Mouse (Mus musculus) kidney, postnatal 4 days (tissue): Measurements from ENCODE around the gene Ap1s2.

ENCODE experiments used
- DNase-seq, 2 experiments: peaks; one replicate each; pipeline ENCODE4 v3.0.0; 2021; ENCODE audit warnings: mixed read lengths in 2 of 2

Ap1s2 gene

DNA sequence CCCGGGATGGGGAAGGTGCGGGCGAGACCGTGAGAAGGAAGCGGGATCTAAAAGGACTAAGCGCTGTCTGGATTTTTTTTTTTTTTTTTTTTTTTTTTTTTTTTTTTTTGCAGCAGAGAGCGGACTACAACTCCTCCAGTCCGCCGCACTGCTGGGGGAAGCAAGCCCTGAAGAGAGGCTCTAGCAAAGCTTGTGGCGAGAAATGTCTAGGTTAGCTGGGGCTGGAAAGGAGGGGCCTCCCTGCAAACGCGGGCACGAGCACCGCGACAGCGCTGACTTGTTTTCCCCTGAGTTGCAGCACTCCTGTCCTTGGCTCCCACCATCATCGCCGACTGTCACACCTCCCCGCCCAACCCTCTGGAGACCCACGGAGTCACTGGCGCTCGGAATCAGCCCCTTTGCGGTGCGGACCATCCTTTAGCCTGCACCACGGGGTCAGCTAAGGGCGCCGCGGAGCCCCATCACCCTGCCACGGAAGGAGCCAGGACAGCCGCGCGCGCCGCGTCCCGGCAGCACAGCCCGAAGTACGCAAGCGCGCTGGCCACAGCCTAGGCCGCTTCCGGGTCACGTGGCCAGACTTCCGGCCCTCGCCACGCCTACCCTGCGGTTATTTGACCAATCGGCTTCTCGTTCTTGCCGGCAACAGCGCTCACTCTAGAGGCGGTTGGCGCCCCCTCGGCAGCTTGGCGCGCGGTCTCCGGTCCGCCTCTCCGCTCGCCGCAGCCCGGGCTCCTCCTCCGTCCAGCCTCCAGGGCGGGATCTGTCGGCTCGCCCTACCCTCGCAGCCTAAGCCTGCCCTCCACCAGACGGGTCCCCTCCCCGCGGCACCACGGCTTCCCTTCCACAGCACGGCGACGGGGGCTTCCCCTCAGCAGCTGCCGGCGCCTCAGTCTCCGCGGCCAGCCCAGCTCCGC lies at the start of gene Ap1s2:
Gene Ap1s2, plus strand, starts transcription at position 681 of the 914 bp plus-strand sequence.
- peak; percentile 93 to 96 for DNase-seq

GRCm38 (mm10) chrX:163867711-163868379 lies 41.0 kb upstream of the Ap1s2 start:
- no peak for DNase-seq

GRCm38 (mm10) chrX:163868659-163869278 lies 40.0 kb upstream of the Ap1s2 start:
- DNase-seq = no peak

- DNase-seq = no peak
These were observed 32.9 kb upstream of the Ap1s2 start for GRCm38 (mm10) chrX:163875932-163876331.

DNA sequence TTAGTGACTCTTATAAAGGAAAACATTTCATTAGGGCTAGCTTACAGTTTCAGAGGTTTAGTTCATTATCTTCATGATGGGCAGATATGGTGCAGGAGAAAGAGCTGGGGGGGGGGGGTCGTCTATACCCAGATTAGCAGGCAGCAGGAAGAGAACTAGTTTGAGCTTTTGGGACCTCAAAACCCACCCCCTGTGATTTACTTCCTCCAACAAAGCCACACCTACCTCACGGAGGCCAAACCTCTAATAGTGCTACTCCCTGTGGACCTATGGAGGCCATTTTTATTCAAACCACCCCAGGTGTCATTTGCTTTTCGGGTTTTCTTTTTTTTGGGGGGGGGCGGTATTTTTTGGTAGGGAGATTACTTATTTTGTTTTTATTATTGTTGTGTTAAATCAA lies 32.2 kb upstream of the Ap1s2 start:
- no peak for DNase-seq

GRCm38 (mm10) chrX:163879039-163879438 lies 29.8 kb upstream of the Ap1s2 start:
- DNase-seq = no peak

- no peak for DNase-seq
These were observed 29.4 kb upstream of the Ap1s2 start for GRCm38 (mm10) chrX:163879461-163879860.

DNA sequence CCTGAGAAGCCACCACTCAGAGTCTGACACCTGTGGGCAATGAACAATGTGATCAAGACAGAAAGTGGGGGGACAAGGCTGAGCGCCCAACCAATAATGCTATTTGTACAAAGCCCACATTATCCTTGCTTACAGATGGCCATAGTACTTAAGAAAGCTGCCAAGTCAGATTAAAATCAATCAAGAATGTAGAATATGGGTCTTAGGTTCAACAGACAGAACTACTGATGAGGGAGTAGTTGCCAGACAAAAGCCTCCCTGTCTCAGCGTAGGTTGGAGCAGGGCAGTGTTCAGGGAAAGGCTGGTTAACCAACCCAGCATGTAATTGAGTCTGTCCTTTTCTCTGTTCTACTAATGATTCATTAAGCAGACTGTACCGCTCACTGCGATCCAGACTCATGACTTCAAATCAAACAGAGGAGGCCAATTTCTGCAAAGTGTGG lies 23.3 kb upstream of the Ap1s2 start:
- DNase-seq = peak in 1 of 2 experiments; percentile 7

DNA sequence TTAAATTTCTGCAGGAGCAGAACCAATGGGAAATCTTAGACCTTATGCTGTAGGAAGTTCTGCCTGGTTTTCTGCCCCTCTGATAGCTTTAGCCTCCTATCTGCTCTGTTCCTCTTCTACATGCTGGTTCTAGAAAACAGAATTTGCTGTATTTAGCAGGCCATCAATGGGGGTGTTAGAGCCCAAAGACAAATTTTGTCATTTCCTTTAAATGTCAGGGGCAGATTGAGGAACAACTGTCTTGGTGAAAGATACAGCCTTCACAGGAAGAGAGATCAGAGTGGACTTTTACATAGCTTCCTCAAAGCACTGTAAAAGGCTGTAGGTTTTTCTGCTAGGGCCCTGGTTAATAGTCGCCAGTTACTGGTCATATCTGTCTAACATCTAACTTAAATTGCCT lies 11.5 kb upstream of the Ap1s2 start:
- no peak for DNase-seq

DNA sequence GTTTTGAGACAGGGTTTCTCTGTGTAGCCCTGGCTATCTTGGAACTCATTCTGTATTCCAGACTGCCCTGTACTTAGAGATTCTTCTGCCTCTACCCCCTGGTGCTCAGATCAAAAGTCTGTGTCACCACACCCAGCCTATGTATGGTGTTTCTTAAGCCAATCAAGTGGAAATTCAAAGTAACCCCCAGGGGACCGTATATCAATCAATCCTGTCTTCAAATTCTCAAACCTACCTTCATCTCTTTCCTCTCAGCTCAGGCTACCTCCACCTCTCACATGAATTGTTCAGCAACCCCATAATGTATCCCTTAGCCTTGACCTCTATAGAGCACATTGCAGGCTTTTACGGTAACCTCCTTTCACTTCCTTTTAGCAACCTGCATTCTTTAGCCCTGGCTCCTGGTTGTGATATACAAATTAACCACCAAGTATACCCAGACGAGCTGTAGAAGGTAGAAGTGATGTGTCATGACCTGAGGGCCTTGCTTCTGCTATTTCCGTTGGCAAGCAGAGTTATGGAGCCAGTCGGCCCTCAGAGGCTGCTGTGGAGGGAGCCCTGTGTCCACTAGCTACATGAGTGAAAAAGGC lies 9.3 kb upstream of the Ap1s2 start:
- DNase-seq = no peak

- DNase-seq = no peak
These were observed 2.0 kb upstream of the Ap1s2 start for GRCm38 (mm10) chrX:163906861-163907260.

GRCm38 (mm10) chrX:163908003-163908336 lies 847 bp upstream of the Ap1s2 start:
- no peak for DNase-seq

DNA sequence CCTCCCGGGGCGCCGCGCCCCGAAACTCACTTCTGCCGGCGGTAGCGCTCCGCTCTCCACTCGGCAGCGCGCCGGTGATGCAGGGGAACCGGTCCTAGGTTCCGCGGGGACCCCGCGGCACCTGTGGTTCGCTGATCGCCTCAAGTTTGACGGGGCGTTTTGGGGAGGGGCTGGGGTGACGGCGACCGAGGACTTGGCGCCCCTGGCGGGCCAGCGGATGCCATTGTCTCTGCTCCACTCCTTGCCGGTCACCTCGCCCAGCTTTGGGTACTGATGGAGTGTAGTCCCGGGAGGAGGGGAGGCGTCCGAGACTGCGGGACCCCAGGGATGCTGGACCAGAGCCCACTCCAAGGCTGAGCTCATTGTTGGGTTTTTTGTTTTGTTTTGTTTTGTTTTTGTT lies 564 bp downstream of the Ap1s2 start:
- peak; percentile 48 to 69 for DNase-seq

- DNase-seq = peak; percentile 44 to 52
These were observed 4.0 kb downstream of the Ap1s2 start for GRCm38 (mm10) chrX:163912791-163913190.

- DNase-seq = no peak
These were observed 20.7 kb downstream of the Ap1s2 start for GRCm38 (mm10) chrX:163929550-163929949.

- DNase-seq = no peak
These were observed 25.9 kb downstream of the Ap1s2 start for GRCm38 (mm10) chrX:163934731-163935130.

DNA sequence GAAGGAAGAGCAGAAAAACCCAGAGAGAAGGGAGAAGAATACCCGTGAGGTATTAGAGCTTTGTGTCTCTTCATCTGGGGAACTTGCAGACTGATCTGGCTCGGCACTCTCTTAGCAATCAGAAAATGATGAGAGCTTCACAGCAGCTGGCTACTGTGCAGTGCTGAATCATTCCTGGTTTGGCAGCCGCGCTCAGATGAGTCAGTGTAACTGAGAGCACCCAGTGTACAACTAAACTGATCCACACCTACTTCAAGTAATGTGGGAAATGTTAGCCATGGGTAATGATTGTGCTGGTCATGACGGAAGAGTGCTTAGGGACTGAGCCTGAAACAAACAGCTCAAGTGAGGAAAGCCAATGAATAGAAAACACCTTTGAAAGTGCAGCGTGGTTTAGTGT lies 29.8 kb downstream of the Ap1s2 start:
- DNase-seq = no peak

DNA sequence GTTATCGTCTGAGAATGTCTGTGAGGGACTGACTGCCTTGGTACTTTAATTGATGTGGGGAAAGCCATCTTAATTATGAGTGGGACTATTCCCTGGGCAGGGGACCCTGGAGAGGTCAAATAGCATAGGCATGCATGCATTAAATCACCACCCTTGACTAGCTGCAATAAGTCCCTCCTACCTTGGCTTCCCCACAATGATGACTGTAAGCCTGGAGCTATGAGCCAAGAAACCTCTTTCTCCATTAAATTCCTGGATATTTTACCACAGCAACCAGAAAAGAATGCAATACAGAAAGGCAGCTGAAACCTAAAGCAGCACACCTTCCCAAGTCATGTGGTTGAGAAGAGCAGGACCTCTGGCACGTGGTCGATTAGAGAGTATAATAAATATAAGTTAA lies 35.6 kb downstream of the Ap1s2 start:
- no peak for DNase-seq

DNA sequence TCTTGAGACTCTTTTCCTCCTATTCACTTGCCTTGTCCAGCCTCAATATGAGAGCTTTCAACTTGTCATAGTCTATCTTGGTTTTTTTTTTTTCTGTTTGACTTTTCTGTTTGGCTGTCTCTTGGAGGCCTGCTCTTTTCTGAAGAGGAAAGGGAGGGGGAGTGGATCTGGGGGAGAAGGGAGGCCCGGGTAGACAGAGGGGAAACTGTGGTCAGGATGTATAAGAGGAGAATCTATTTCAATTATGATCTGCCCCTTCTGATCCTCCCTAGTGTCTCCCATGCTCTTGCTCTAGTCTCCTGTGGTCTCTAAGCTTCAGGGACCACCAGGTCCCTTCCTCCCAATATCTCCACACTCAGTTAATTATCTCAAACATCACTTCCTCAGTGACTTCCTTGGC lies 42.8 kb downstream of the Ap1s2 start:
- no peak for DNase-seq

DNA sequence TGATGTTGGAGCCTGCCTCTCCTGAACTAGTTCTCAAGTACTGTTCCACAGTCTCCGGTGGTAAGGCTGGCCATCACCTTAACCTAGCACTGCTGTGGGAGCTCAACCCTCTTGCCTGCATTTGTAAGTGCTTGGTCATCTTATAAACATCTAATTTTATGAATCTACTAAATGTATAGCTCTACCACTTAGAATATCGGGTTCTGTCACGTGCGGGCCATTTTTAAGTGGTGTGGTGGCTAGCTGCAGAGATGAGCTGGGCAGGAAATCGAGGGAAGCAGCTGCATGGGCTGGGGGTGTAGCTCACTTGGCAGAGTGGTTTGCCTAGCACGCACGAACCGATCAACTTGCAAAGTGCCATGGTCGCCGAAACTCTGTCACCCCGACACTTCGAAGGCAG lies 48.6 kb downstream of the Ap1s2 start:
- DNase-seq = no peak

DNA sequence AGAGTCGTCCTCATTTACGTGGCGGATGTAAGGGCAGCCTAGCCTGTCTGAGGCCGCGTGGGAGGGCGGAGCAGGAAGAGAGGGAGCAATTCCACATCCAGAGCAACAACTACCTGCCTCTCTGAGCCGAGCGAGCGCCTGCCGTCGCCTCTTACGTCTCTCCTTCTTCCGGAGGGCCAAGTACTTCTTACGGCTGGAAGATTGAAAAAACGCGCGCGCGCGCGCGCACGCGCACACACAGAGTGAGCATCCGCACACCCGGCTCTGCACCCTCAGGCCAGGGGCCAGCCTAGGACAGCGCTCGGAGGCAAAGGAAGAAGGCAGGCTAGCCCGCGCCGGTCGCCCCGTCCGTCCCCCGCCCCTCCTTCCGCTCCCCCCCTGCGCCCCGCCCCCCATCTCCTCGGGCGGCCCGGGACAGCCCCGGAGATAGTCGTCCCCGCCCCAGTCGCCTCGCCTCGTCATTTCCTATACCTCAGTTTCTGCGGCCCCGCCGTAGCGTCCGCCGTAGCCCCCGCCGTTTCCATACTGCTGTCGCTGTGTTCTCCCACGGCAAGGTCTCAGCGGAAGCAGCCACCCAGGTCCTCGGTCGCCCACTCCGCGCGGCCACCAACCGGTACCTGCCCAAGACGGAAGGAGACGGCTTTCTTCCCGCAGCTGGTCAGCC lies 49.1 kb downstream of the Ap1s2 start:
- peak; percentile 75 to 80 for DNase-seq

DNA sequence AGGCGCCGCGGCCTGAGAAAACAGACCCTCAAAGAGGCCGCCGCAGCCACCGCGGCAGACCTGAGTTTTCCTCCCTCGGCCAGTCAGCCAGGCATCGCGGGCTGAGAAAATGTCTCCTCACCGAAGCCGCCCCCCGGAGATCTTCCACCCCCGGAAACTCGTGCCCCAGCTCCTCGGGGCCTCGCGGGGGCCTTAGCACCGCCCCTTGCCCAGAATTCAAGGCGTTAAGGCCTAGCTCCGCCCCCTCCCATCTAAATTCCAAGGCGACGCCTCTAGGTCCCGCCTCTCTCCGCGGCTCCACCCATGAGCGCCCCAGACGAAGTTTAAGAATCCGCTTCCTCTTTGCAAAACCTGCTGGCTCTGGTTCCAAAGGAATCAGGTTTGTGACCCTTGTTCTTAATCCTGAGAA lies 49.7 kb downstream of the Ap1s2 start, which contains the start of gene Zrsr2:
Gene Zrsr2, minus strand, starts transcription at position 195 of the 409 bp plus-strand sequence.
- DNase-seq = peak; percentile 89 to 91

- no peak for DNase-seq
These were observed 72.3 kb downstream of the Ap1s2 start for GRCm38 (mm10) chrX:163981092-163981491.
